Mouse (Mus musculus) myocyte (in vitro differentiated cells): Measurements from ENCODE around the gene Lpin1.

Source experiments
- CEBPB ChIP-seq: IDR thresholded peaks from 2 replicates; pipeline ENCODE4 v1.6.1; 2011; ENCODE audit warnings: mild to moderate bottlenecking, moderate library complexity; ENCODE audit not compliant: poor library complexity, insufficient read depth, severe bottlenecking
- E2F4 ChIP-seq: IDR thresholded peaks from one replicate; pipeline ENCODE4 v1.6.1; 2011; ENCODE audit warnings: mild to moderate bottlenecking, control low read depth, moderate library complexity; ENCODE audit not compliant: insufficient read depth
- MAX ChIP-seq: IDR thresholded peaks from one replicate; pipeline ENCODE4 v1.6.1; 2011; ENCODE audit warnings: low read depth, mild to moderate bottlenecking, control low read depth
- MYOD1 ChIP-seq, 3 experiments: IDR thresholded peaks; one replicate each; pipeline ENCODE4 v1.6.1; 2011; ENCODE audit warnings: control low read depth in 2 of 3, low read depth in 2 of 3, mild to moderate bottlenecking in 2 of 3, moderate library complexity in 1 of 3; ENCODE audit not compliant: insufficient read length in 2 of 3, control insufficient read depth in 1 of 3
- MYOG ChIP-seq, 3 experiments: IDR thresholded peaks; one replicate each; pipeline ENCODE4 v1.6.1; 2011; ENCODE audit warnings: control low read depth in 2 of 3, low read depth in 2 of 3, mild to moderate bottlenecking in 2 of 3; ENCODE audit not compliant: insufficient read length in 2 of 3, control insufficient read depth in 1 of 3, insufficient read depth in 1 of 3
- POLR2A ChIP-seq: IDR thresholded peaks from one replicate; pipeline ENCODE4 v1.6.1; 2011; ENCODE audit warnings: low read depth, mild to moderate bottlenecking, control low read depth, moderate library complexity; ENCODE audit not compliant: insufficient read length
- POLR2AphosphoS2 ChIP-seq: IDR thresholded peaks from one replicate; pipeline ENCODE4 v1.6.1; 2011; ENCODE audit warnings: low read depth, control low read depth; ENCODE audit not compliant: insufficient read length
- REST ChIP-seq: IDR thresholded peaks from one replicate; pipeline ENCODE4 v1.6.1; 2011; ENCODE audit warnings: mild to moderate bottlenecking, control low read depth, moderate library complexity; ENCODE audit not compliant: insufficient read depth, insufficient read length
- SRF ChIP-seq: IDR thresholded peaks from one replicate; pipeline ENCODE4 v1.6.1; 2011; ENCODE audit warnings: low read depth; ENCODE audit not compliant: control insufficient read depth, insufficient read length
- TCF12 ChIP-seq: IDR thresholded peaks from one replicate; pipeline ENCODE4 v1.6.1; 2011; ENCODE audit warnings: mild to moderate bottlenecking, control low read depth; ENCODE audit not compliant: poor library complexity, insufficient read depth, severe bottlenecking
- TCF3 ChIP-seq: IDR thresholded peaks from one replicate; pipeline ENCODE4 v1.6.1; 2011; ENCODE audit warnings: low read depth, control low read depth; ENCODE audit not compliant: insufficient read length
- USF1 ChIP-seq: IDR thresholded peaks from one replicate; pipeline ENCODE4 v1.6.1; 2011; ENCODE audit warnings: low read depth, mild to moderate bottlenecking, control low read depth, moderate library complexity

GRCm38 (mm10) chr12:16635816-16636215 is 25.1 kb upstream of the Lpin1 start:
- TF ChIP-seq TCF3 (no peak), POLR2A (no peak), MAX (no peak), CEBPB (no peak), E2F4 (no peak), MYOG (IDR thresholded peaks at IDR 0.05; ENCODE audit: control insufficient read depth in 1 of 3, insufficient read depth in 1 of 3, insufficient read length in 2 of 3, low read depth in 2 of 3) (no peak), MYOD1 (IDR thresholded peaks at IDR 0.05; ENCODE audit: control insufficient read depth in 1 of 3, insufficient read length in 2 of 3, low read depth in 2 of 3) (no peak), USF1 (no peak), TCF12 (no peak), REST (no peak), SRF (no peak), POLR2AphosphoS2 (no peak)
